Mouse (Mus musculus) midbrain, embryonic 15.5 days (tissue): Measurements from ENCODE around the gene Arih1. TPM values are rescaled to one million over a fixed set of nuclear protein-coding genes. Genes with fewer than 3 reads are reported as not detected.

Source experiments
- ATAC-seq: fragments of 200-750 bp; cut with Nextera tagmentation; replicated peaks from 2 replicates; pipeline ENCODE4 v1.8.0; 2017; ENCODE audit warnings: moderate TSS enrichment
- H3K27ac ChIP-seq: fragments of 300-500 bp; sonication (generic); 2 replicates; pipeline ENCODE4 v1.5.1; 2015; ENCODE audit warnings: mild to moderate bottlenecking, inconsistent platforms
- H3K27me3 ChIP-seq: fragments of 300-500 bp; sonication (generic); replicated peaks from 2 replicates; pipeline ENCODE4 v1.6.1; 2015; ENCODE audit warnings: inconsistent platforms
- H3K36me3 ChIP-seq: fragments of 300-500 bp; sonication (generic); replicated peaks from 2 replicates; pipeline ENCODE4 v1.6.1; 2015; ENCODE audit warnings: inconsistent platforms
- H3K4me1 ChIP-seq: fragments of 300-500 bp; sonication (generic); 2 replicates; pipeline ENCODE4 v1.6.1; 2015; ENCODE audit warnings: inconsistent platforms
- H3K4me2 ChIP-seq: fragments of 300-500 bp; sonication (generic); 2 replicates; pipeline ENCODE4 v1.6.1; 2015; ENCODE audit warnings: inconsistent platforms, mild to moderate bottlenecking, moderate library complexity
- H3K4me3 ChIP-seq: fragments of 300-500 bp; sonication (generic); 2 replicates; pipeline ENCODE4 v1.5.1; 2015; ENCODE audit warnings: mild to moderate bottlenecking, inconsistent platforms
- H3K9ac ChIP-seq: fragments of 300-500 bp; sonication (generic); 2 replicates; pipeline ENCODE4 v1.6.1; 2015; ENCODE audit warnings: mild to moderate bottlenecking, inconsistent platforms
- H3K9me3 ChIP-seq: fragments of 300-500 bp; sonication (generic); 2 replicates; pipeline ENCODE4 v1.6.1; 2016; ENCODE audit warnings: inconsistent platforms
- WGBS: fragments of 180-500 bp; shearing (Covaris S2); methylation state at CpG from one replicate; pipeline ENCODE4 v1.1.7; 2015; ENCODE audit warnings: mixed read lengths; 5-methylcytosine and 5-hydroxymethylcytosine counted together
- polyA plus RNA-seq: library from polyadenylated mRNA; unstranded; fragments of >200 nt; fragmentation: Nextera tagmentation; extraction: Ambion mirVana; gene quantifications from 2 replicates; pipeline ENCODE4 v1.2.1, GENCODE M21; 2015

The Arih1 gene
- polyA plus RNA-seq, 1 experiment from 2014 or later = 17.4 TPM

- Histone ChIP-seq H3K4me2 (no peak overlapping the region), H3K9ac (no peak overlapping the region), H3K36me3 (no peaks in the 10 kb centered on the region), H3K27me3 (no peaks in the 10 kb centered on the region), H3K4me1 (no peaks in the 10 kb centered on the region), H3K9me3 (no peaks in the 10 kb centered on the region), H3K27ac (no peak overlapping the region), H3K4me3 (no peak overlapping the region)
- 63% methylated on average over 1 of the region's 1 CpGs for WGBS
- ATAC-seq = no peak
These were observed 21.7 kb upstream of the Arih1 start for GRCm38 (mm10) chr9:59508146-59508545.

GRCm38 (mm10) chr9:59487331-59487730, 913 bp upstream of the Arih1 start:
- no peaks in the 10 kb centered on the region for H3K36me3 ChIP-seq
- peak overlapping the region; percentile 98 for H3K27ac ChIP-seq
- H3K9me3 ChIP-seq = no peaks in the 10 kb centered on the region
- H3K4me1 ChIP-seq = peaks cover 26% of the 10 kb centered on the region
- ATAC-seq = no peak
- H3K9ac ChIP-seq = peak overlapping the region; percentile 95
- H3K27me3 ChIP-seq = no peaks in the 10 kb centered on the region
- peak overlapping the region; percentile 54 for H3K4me2 ChIP-seq
- peak overlapping the region; percentile 67 for H3K4me3 ChIP-seq

- Histone ChIP-seq H3K27ac (peak overlapping the region; percentile 98), H3K27me3 (no peaks in the 10 kb centered on the region), H3K9ac (peak overlapping the region; percentile 95), H3K4me3 (peak overlapping the region; percentile 67), H3K9me3 (no peaks in the 10 kb centered on the region), H3K4me2 (peak overlapping the region; percentile 54), H3K4me1 (peaks cover 32% of the 10 kb centered on the region), H3K36me3 (no peaks in the 10 kb centered on the region)
- WGBS = under 1% methylated on average over 70 of the region's 71 CpGs
- ATAC-seq = peak; percentile 78
These were observed 321 bp downstream of the Arih1 start for GRCm38 (mm10) chr9:59486076-59486518.

GRCm38 (mm10) chr9:59485511-59486075, 825 bp downstream of the Arih1 start:
- Histone ChIP-seq H3K9ac (peak overlapping the region; percentile 95), H3K9me3 (no peaks in the 10 kb centered on the region), H3K4me2 (peak overlapping the region; percentile 54), H3K27ac (peak overlapping the region; percentile 98), H3K36me3 (no peaks in the 10 kb centered on the region), H3K27me3 (no peaks in the 10 kb centered on the region), H3K4me1 (peaks cover 32% of the 10 kb centered on the region), H3K4me3 (peak overlapping the region; percentile 67)
- under 1% methylated on average over 34 of the region's 34 CpGs for WGBS
- peak; percentile 46 for ATAC-seq

- peak overlapping the region; percentile 54 for H3K4me2 ChIP-seq
- H3K4me3 ChIP-seq = peak overlapping the region; percentile 67
- no peaks in the 10 kb centered on the region for H3K36me3 ChIP-seq
- WGBS = 18% methylated on average over 7 of the region's 7 CpGs
- no peaks in the 10 kb centered on the region for H3K27me3 ChIP-seq
- peaks cover 36% of the 10 kb centered on the region for H3K4me1 ChIP-seq
- no peak for ATAC-seq
- H3K9ac ChIP-seq = peak overlapping the region; percentile 95
- no peak overlapping the region for H3K27ac ChIP-seq
- H3K9me3 ChIP-seq = no peaks in the 10 kb centered on the region
These were observed 1.7 kb downstream of the Arih1 start for GRCm38 (mm10) chr9:59484760-59485159.

- no peak overlapping the region for H3K4me3 ChIP-seq
- H3K4me1 ChIP-seq = peaks cover 39% of the 10 kb centered on the region
- 34% methylated on average over 1 of the region's 1 CpGs for WGBS
These were observed 4.0 kb downstream of the Arih1 start for GRCm38 (mm10) chr9:59482419-59482818.

GRCm38 (mm10) chr9:59476617-59477016, 9.8 kb downstream of the Arih1 start:
- no peaks in the 10 kb centered on the region for H3K27me3 ChIP-seq
- no peak overlapping the region for H3K4me2 ChIP-seq
- H3K9ac ChIP-seq = no peak overlapping the region
- H3K4me1 ChIP-seq = peaks cover 11% of the 10 kb centered on the region
- H3K27ac ChIP-seq = no peak overlapping the region
- H3K9me3 ChIP-seq = no peaks in the 10 kb centered on the region
- WGBS = 90% methylated on average over 2 of the region's 2 CpGs
- ATAC-seq = no peak
- no peak overlapping the region for H3K4me3 ChIP-seq
- no peaks in the 10 kb centered on the region for H3K36me3 ChIP-seq

More at GRCm38 (mm10) chr9:59482419-59482818, 4.0 kb downstream of the Arih1 start:
- Histone ChIP-seq H3K27me3 (no peaks in the 10 kb centered on the region), H3K9ac (no peak overlapping the region), H3K4me2 (peak overlapping the region; percentile 27; the same call in 1 of the 2 replicates), H3K27ac (no peak overlapping the region), H3K36me3 (no peaks in the 10 kb centered on the region), H3K9me3 (no peaks in the 10 kb centered on the region)
- no peak for ATAC-seq

- ATAC-seq = no peak
- no peaks in the 10 kb centered on the region for H3K9me3 ChIP-seq
- no peak overlapping the region for H3K4me3 ChIP-seq
- H3K27me3 ChIP-seq = no peaks in the 10 kb centered on the region
- 71% methylated on average over 1 of the region's 1 CpGs for WGBS
- no peaks in the 10 kb centered on the region for H3K36me3 ChIP-seq
- H3K4me1 ChIP-seq = peaks cover 8% of the 10 kb centered on the region
- no peak overlapping the region for H3K9ac ChIP-seq
- H3K27ac ChIP-seq = no peak overlapping the region
- no peak overlapping the region for H3K4me2 ChIP-seq
These were observed 11.6 kb downstream of the Arih1 start for GRCm38 (mm10) chr9:59474838-59475237.

GRCm38 (mm10) chr9:59473171-59473570, 13.2 kb downstream of the Arih1 start:
- Histone ChIP-seq H3K36me3 (no peaks in the 10 kb centered on the region), H3K4me1 (0 out of 2 replicates have a peak, but pooled peaks cover 6% of the 10 kb centered on the region), H3K4me3 (no peak overlapping the region), H3K9me3 (no peaks in the 10 kb centered on the region), H3K27me3 (no peaks in the 10 kb centered on the region), H3K27ac (no peak overlapping the region), H3K9ac (no peak overlapping the region), H3K4me2 (no peak overlapping the region)
- 78% methylated on average over 2 of the region's 2 CpGs for WGBS
- no peak for ATAC-seq

- no peak for ATAC-seq
- Histone ChIP-seq H3K36me3 (no peaks in the 10 kb centered on the region), H3K9ac (no peak overlapping the region), H3K4me2 (no peak overlapping the region), H3K9me3 (no peaks in the 10 kb centered on the region), H3K4me1 (no peaks in the 10 kb centered on the region), H3K4me3 (no peak overlapping the region), H3K27me3 (no peaks in the 10 kb centered on the region), H3K27ac (no peak overlapping the region)
- WGBS = 91% methylated on average over 1 of the region's 1 CpGs
These were observed 17.0 kb downstream of the Arih1 start for GRCm38 (mm10) chr9:59469446-59469845.

- ATAC-seq = no peak
- no peak overlapping the region for H3K27ac ChIP-seq
- H3K4me3 ChIP-seq = no peak overlapping the region
- H3K4me1 ChIP-seq = no peaks in the 10 kb centered on the region; the same call in 1 of the 2 replicates
- 93% methylated on average over 1 of the region's 1 CpGs for WGBS
- H3K4me2 ChIP-seq = no peak overlapping the region
- no peaks in the 10 kb centered on the region for H3K27me3 ChIP-seq
- no peak overlapping the region for H3K9ac ChIP-seq
- H3K9me3 ChIP-seq = no peaks in the 10 kb centered on the region
- no peaks in the 10 kb centered on the region for H3K36me3 ChIP-seq
These were observed 22.1 kb downstream of the Arih1 start for GRCm38 (mm10) chr9:59464293-59464692.

GRCm38 (mm10) chr9:59458997-59459510, 27.4 kb downstream of the Arih1 start:
- WGBS = 70% methylated on average over 4 of the region's 4 CpGs
- no peak overlapping the region for H3K9ac ChIP-seq
- no peak overlapping the region for H3K27ac ChIP-seq

GRCm38 (mm10) chr9:59458416-59458815, 28.0 kb downstream of the Arih1 start:
- H3K9me3 ChIP-seq = no peaks in the 10 kb centered on the region
- H3K4me2 ChIP-seq = no peak overlapping the region
- H3K4me3 ChIP-seq = no peak overlapping the region
- no peak for ATAC-seq
- no peaks in the 10 kb centered on the region for H3K36me3 ChIP-seq
- H3K27me3 ChIP-seq = no peaks in the 10 kb centered on the region
- 88% methylated on average over 1 of the region's 1 CpGs for WGBS
- no peak overlapping the region for H3K27ac ChIP-seq
- peaks cover 5% of the 10 kb centered on the region for H3K4me1 ChIP-seq
- H3K9ac ChIP-seq = no peak overlapping the region

More at GRCm38 (mm10) chr9:59458997-59459510, 27.4 kb downstream of the Arih1 start:
- no peaks in the 10 kb centered on the region for H3K36me3 ChIP-seq
- ATAC-seq = no peak
- H3K9me3 ChIP-seq = no peaks in the 10 kb centered on the region
- peaks cover 5% of the 10 kb centered on the region for H3K4me1 ChIP-seq
- H3K4me2 ChIP-seq = no peak overlapping the region
- H3K27me3 ChIP-seq = no peaks in the 10 kb centered on the region
- H3K4me3 ChIP-seq = no peak overlapping the region
